Mouse (Mus musculus) midbrain, embryonic 14.5 days (tissue): Measurements from ENCODE around the gene Ssbp4. TPM values are rescaled to one million over a fixed set of nuclear protein-coding genes. Genes with fewer than 3 reads are reported as not detected.

Experiments used
- ATAC-seq: fragments of 200-750 bp; cut with Nextera tagmentation; 2 replicates; pipeline ENCODE4 v1.8.0; 2017; ENCODE audit warnings: moderate number of reproducible peaks, moderate library complexity; ENCODE audit not compliant: low FRiP score, low TSS enrichment
- DNase-seq: peaks from one replicate; pipeline ENCODE4 v3.0.0-alpha.2; 2015
- H3K27ac ChIP-seq: fragments of 300-500 bp; sonication (generic); replicated peaks from 2 replicates; pipeline ENCODE4 v1.5.1; 2014; ENCODE audit warnings: mild to moderate bottlenecking, low read depth, low read length, moderate library complexity
- H3K27me3 ChIP-seq: fragments of 300-500 bp; sonication (generic); 2 replicates; pipeline ENCODE4 v1.6.1; 2014; ENCODE audit warnings: low read length, control low read depth, mixed read lengths; ENCODE audit not compliant: control insufficient read depth, insufficient read depth
- H3K36me3 ChIP-seq: fragments of 300-500 bp; sonication (generic); 2 replicates; pipeline ENCODE4 v1.6.1; 2014; ENCODE audit warnings: low read length, control low read depth; ENCODE audit not compliant: control insufficient read depth, insufficient read depth
- H3K4me1 ChIP-seq: fragments of 300-500 bp; sonication (generic); 2 replicates; pipeline ENCODE4 v1.6.1; 2014; ENCODE audit warnings: mild to moderate bottlenecking, antibody characterized with exemption, low read length, control low read depth; ENCODE audit not compliant: control insufficient read depth, insufficient read depth
- H3K4me2 ChIP-seq: fragments of 300-500 bp; sonication (generic); 2 replicates; pipeline ENCODE4 v1.6.1; 2014; ENCODE audit warnings: mild to moderate bottlenecking, low read length, moderate library complexity
- H3K4me3 ChIP-seq: fragments of 300-500 bp; sonication (generic); replicated peaks from 2 replicates; pipeline ENCODE4 v1.5.1; 2014; ENCODE audit warnings: low read depth, low read length
- H3K9ac ChIP-seq: fragments of 300-500 bp; sonication (generic); replicated peaks from 2 replicates; pipeline ENCODE4 v1.6.1; 2014; ENCODE audit warnings: mild to moderate bottlenecking, low read length, moderate library complexity
- H3K9me3 ChIP-seq: fragments of 300-500 bp; sonication (generic); 2 replicates; pipeline ENCODE4 v1.6.1; 2016; ENCODE audit warnings: low read length, control low read depth, mixed read lengths; ENCODE audit not compliant: control insufficient read depth
- WGBS: fragments of 180-500 bp; shearing (Covaris S2); extraction: QIAGEN DNeasy Blood & Tissue Kit; methylation state at CpG from one replicate; pipeline ENCODE4 v1.1.7; 2014; 5-methylcytosine and 5-hydroxymethylcytosine counted together
- polyA plus RNA-seq: library from polyadenylated mRNA; unstranded; fragments of >200 nt; fragmentation: Nextera tagmentation; extraction: Ambion mirVana; gene quantifications from 2 replicates; pipeline ENCODE4 v1.2.1, GENCODE M21; 2014

The Ssbp4 gene
- polyA plus RNA-seq, 1 experiment from 2014 or later: 172 TPM

- H3K4me1 ChIP-seq: peaks cover 5% of the 10 kb centered on the region
- 90% methylated on average over 3 of the region's 3 CpGs for WGBS
Measured at GRCm38 (mm10) chr8:70615894-70616293, 7.2 kb upstream of the Ssbp4 start, which contains the start of gene Lrrc25. Gene Lrrc25, plus strand, starts transcription at chr8:70616155.

GRCm38 (mm10) chr8:70615281-70615680 is 6.6 kb upstream of the Ssbp4 start:
- Histone ChIP-seq H3K36me3 (no peaks in the 10 kb centered on the region), H3K9ac (no peak overlapping the region), H3K4me2 (no peak overlapping the region), H3K4me1 (peaks cover 9% of the 10 kb centered on the region), H3K27me3 (no peaks in the 10 kb centered on the region), H3K4me3 (no peak overlapping the region), H3K27ac (no peak overlapping the region), H3K9me3 (no peaks in the 10 kb centered on the region)
- no peak for ATAC-seq
- no peak for DNase-seq
- 87% methylated on average over 8 of the region's 8 CpGs for WGBS

More at GRCm38 (mm10) chr8:70615894-70616293, 7.2 kb upstream of the Ssbp4 start, which contains the start of gene Lrrc25:
- DNase-seq: no peak
- Histone ChIP-seq H3K4me2 (no peak within 1 kb of the TSS), H3K4me3 (no peak within 1 kb of the TSS), H3K9me3 (no peaks in the 10 kb centered on the region), H3K36me3 (no peaks in the 10 kb centered on the region), H3K27me3 (no peaks in the 10 kb centered on the region), H3K27ac (no peak within 1 kb of the TSS), H3K9ac (no peak within 1 kb of the TSS)
- no peak for ATAC-seq

GRCm38 (mm10) chr8:70614469-70614868 is 5.8 kb upstream of the Ssbp4 start:
- DNase-seq (no peak), ATAC-seq (no peak)
- H3K9me3 ChIP-seq: no peaks in the 10 kb centered on the region
- H3K36me3 ChIP-seq: no peaks in the 10 kb centered on the region
- H3K4me1 ChIP-seq: peaks cover 18% of the 10 kb centered on the region
- H3K4me3 ChIP-seq: no peak overlapping the region
- no peak overlapping the region for H3K27ac ChIP-seq
- no peak overlapping the region for H3K9ac ChIP-seq
- H3K4me2 ChIP-seq: no peak overlapping the region
- H3K27me3 ChIP-seq: no peaks in the 10 kb centered on the region
- WGBS: 84% methylated on average over 5 of the region's 5 CpGs

- Histone ChIP-seq H3K9me3 (no peaks in the 10 kb centered on the region), H3K4me2 (no peak overlapping the region), H3K27ac (no peak overlapping the region), H3K36me3 (no peaks in the 10 kb centered on the region), H3K4me1 (peaks cover 23% of the 10 kb centered on the region), H3K9ac (no peak overlapping the region), H3K4me3 (no peak overlapping the region), H3K27me3 (no peaks in the 10 kb centered on the region)
- ATAC-seq (no peak), DNase-seq (no peak)
- 21% methylated on average over 1 of the region's 1 CpGs for WGBS
Measured at GRCm38 (mm10) chr8:70613763-70614162, 5.1 kb upstream of the Ssbp4 start.

- H3K27ac ChIP-seq: peak overlapping the region; percentile 15
- no peaks in the 10 kb centered on the region for H3K9me3 ChIP-seq
- no peak for ATAC-seq
Measured at GRCm38 (mm10) chr8:70611849-70612248, 3.2 kb upstream of the Ssbp4 start.

GRCm38 (mm10) chr8:70610796-70611771 is 2.4 kb upstream of the Ssbp4 start:
- peak; percentile 76 for DNase-seq

More at GRCm38 (mm10) chr8:70611849-70612248, 3.2 kb upstream of the Ssbp4 start:
- H3K36me3 ChIP-seq: no peaks in the 10 kb centered on the region
- H3K4me2 ChIP-seq: peak overlapping the region; percentile 72
- H3K27me3 ChIP-seq: no peaks in the 10 kb centered on the region
- H3K9ac ChIP-seq: peak overlapping the region; percentile 24; the same call in 1 of the 2 replicates
- peak; percentile 91 for DNase-seq
- H3K4me1 ChIP-seq: peaks cover 34% of the 10 kb centered on the region
- WGBS: 0% methylated on average over 6 of the region's 6 CpGs
- peak overlapping the region; percentile 37 for H3K4me3 ChIP-seq

GRCm38 (mm10) chr8:70609849-70610795 is 1.4 kb upstream of the Ssbp4 start:
- ATAC-seq: peak; percentile 21
- Histone ChIP-seq H3K36me3 (no peaks in the 10 kb centered on the region), H3K4me1 (peaks cover 36% of the 10 kb centered on the region), H3K4me2 (peak overlapping the region; percentile 72), H3K27ac (peak overlapping the region; percentile 86), H3K27me3 (no peaks in the 10 kb centered on the region), H3K9ac (peak overlapping the region; percentile 46; the same call in 1 of the 2 replicates), H3K4me3 (peak overlapping the region; percentile 37), H3K9me3 (no peaks in the 10 kb centered on the region)
- peak; percentile 87 for DNase-seq
- under 1% methylated on average over 42 of the region's 45 CpGs for WGBS

More at GRCm38 (mm10) chr8:70610796-70611771, 2.4 kb upstream of the Ssbp4 start:
- H3K9me3 ChIP-seq: no peaks in the 10 kb centered on the region
- H3K27ac ChIP-seq: peak overlapping the region; percentile 15
- peak overlapping the region; percentile 24 for H3K9ac ChIP-seq
- no peak for ATAC-seq
- peak overlapping the region; percentile 37 for H3K4me3 ChIP-seq
- no peaks in the 10 kb centered on the region for H3K27me3 ChIP-seq
- peaks cover 36% of the 10 kb centered on the region for H3K4me1 ChIP-seq
- H3K4me2 ChIP-seq: peak overlapping the region; percentile 72
- H3K36me3 ChIP-seq: no peaks in the 10 kb centered on the region
- WGBS: under 1% methylated on average over 54 of the region's 54 CpGs

- peaks cover 39% of the 10 kb centered on the region for H3K4me1 ChIP-seq
- WGBS: 2% methylated on average over 37 of the region's 39 CpGs
- H3K4me2 ChIP-seq: peak overlapping the region; percentile 72
- peak overlapping the region; percentile 86 for H3K27ac ChIP-seq
- peak overlapping the region; percentile 46; the same call in 1 of the 2 replicates for H3K9ac ChIP-seq
- DNase-seq (peak; percentile 82), ATAC-seq (peak; percentile 55)
- H3K27me3 ChIP-seq: no peaks in the 10 kb centered on the region
- H3K36me3 ChIP-seq: no peaks in the 10 kb centered on the region
- H3K4me3 ChIP-seq: peak overlapping the region; percentile 37
- H3K9me3 ChIP-seq: no peaks in the 10 kb centered on the region
Measured at GRCm38 (mm10) chr8:70609368-70609848, 736 bp upstream of the Ssbp4 start.
